Mouse (Mus musculus): ENCODE data around the gene Alox12e.

- TF ChIP-seq CTCF (conservative IDR thresholded peaks at IDR 0.05; ENCODE audit: low read length) (no peak), POU5F1 (IDR thresholded peaks at IDR 0.05; ENCODE audit: borderline replicate concordance, low read length) (no peak)
Observed at GRCm38 (mm10) chr11:70291235-70291634, 31.2 kb downstream of the Alox12e start.

All from E14TG2a.4 (cell line).